Mouse (Mus musculus) layer of hippocampus, postnatal 14 days (tissue): ENCODE data around the gene 1700001P01Rik. TPM values are rescaled to one million over a fixed set of nuclear protein-coding genes. Genes with fewer than 3 reads are reported as not detected.
"Not testable (repeated sequence)": the region's sequence is repeated elsewhere in the genome, so short reads cannot be mapped to it uniquely, and the experiment has no call there.

Experiments used
- DNase-seq, 2 experiments: peaks; one replicate each; pipeline ENCODE4 v3.0.0; 2021 to 2022; ENCODE audit warnings: low spot score in 2 of 2, mixed read lengths in 1 of 2
- microRNA-seq, 2 experiments: library from miRNA; unstranded; fragments of <30 nt; microRNA quantifications; one replicate each; pipeline ENCODE4 v1.2.0; 2021
- total RNA-seq, 2 experiments: library from RNA; stranded (reverse); gene quantifications; 2 replicates each; pipeline ENCODE4 v1.2.3; 2021

1700001P01Rik gene
- total RNA-seq, 2 experiments from 2014 or later: 0.58 to 2.0 TPM

DNA sequence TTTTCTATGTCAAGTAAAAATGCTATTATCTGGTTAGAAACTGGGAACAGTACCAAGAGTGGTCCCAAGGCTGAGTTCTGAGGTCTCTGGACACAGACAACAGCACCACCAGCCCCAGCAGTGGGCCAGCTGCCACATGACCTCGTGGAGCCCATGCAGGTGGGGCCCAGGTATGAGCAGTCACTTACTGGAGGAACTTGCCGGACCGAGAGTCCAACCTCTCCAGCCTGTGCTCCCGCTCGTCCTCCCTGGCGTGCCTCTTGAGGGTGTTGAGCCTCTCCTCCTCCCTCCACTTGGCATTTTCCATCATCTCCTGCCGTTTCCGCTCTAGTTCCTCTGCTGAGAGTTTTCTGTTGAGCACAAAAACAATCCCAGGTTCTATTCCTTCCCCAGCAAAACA lies 27.9 kb downstream of the 1700001P01Rik start:
- DNase-seq: no peak

DNA sequence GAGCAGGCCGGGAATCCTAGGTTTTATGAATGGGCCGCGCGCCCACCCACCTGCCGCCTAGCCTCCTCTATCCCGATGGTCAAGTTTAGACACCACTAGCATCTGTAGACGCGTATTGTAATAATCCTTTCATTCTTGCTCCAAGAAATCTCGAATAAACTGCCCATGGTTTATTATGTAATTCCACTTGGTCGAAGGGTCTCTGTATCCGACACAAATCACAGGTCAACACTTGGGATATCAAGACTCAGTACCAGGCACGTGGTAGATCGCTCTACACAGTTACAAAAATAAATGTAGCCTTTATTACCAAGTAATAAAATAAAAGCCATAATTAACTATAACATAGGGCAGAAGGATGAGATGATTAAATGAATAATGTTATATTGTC lies 30.4 kb downstream of the 1700001P01Rik start:
- no peak for DNase-seq

DNA sequence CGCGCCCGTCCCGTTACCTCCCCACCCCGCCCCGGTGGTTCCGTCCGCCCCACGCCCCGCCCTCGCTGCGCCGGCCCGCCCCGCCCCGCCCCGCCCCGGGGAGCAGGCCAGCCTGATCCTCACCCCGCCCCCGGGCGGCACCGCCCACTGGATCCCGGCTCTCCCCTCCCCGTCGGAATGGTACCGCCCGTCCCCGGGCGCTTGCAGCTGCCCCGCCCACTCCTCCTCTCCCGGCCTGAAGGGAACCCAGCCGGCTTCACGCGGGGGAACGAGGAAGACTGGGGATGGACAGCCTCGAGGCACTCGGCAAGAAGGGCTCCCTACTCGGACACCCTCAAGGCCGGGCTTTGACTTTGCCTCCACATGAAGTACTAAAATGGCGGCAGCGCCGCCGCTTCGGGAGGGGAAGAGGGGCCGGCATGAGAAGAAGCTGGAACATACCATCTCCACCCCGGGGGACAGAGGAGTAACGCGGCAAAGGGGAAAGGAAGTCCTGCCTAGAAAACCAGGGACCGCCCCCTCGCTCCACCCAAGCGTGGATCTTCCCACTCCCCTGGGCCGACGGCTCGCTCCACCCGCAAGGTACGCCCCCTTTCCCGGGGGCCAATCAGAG lies 30.9 kb downstream of the 1700001P01Rik start:
- peak; percentile 99 for DNase-seq

DNA sequence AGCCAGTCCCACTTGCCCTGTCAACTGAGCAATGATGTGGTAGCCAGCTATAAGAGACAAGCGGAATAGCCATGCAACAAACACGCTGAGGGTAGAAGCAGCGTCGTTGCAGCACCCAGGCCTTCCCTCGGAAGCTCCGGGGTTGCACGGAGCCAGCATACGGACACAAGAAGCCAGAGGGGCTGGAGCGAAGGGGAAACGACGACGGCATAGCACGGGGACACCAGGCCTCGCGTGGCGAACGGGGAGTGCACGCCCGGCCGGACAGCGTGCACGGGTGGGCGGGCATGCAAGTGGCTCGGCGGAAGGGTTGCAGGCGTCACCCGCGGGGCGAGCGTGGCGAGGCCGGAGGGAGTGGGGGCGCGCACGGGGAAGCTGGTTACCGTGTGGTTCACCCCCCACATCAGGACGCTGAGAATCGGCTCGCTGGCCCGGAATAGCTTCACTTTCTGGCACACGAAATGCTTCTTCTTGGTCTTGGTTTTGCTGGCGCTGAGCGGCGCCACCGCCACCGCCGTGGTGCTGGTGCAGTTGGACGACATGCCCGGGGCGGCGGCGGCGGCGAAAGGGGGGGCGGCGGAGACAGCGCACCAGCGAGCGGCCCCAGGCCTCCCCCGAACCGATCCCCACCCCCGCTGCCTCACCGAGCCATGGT lies 31.5 kb downstream of the 1700001P01Rik start, which contains the start of gene Pip4k2b:
Pip4k2b (minus strand) TSS at position 642 of the 655 bp plus-strand sequence.
- DNase-seq: no peak

DNA sequence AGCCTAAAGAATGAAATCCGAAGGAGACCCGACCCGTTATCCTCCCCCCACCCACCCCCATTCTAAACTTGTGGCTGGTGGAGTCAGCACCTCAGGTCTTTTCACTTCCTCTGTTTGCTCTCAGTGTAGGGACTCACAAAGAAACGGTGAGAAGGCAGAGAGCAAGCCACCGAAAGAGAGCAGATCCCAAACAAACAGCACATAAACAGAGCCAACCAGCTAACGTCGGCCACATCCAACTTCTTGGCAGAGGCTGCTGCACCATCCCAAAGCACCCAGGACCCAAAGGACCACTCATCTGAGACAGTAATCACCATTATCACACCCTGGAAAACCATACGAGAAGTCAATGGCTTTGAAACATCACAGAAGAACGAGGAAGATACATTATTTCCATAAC lies 32.3 kb downstream of the 1700001P01Rik start:
- DNase-seq: no peak

DNA sequence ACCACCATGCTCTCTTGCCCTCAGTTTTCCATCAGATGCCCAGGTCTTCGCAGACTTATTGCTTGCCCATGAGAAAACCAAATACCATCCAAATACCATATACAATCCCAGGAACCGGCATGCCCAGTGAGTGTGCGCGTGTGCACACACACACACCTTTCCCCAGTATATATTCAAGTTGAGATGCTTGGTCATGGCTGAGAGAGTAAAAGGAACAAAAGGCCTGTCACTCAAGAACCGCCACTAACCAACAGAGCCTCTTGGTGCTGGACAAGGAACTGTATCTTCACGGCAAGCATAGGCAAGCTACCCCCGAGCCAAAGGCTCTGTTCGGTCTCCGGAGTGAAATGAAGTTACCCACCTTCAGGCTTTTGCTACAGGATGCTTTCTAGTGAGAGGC lies 33.1 kb downstream of the 1700001P01Rik start:
- no peak for DNase-seq

DNA sequence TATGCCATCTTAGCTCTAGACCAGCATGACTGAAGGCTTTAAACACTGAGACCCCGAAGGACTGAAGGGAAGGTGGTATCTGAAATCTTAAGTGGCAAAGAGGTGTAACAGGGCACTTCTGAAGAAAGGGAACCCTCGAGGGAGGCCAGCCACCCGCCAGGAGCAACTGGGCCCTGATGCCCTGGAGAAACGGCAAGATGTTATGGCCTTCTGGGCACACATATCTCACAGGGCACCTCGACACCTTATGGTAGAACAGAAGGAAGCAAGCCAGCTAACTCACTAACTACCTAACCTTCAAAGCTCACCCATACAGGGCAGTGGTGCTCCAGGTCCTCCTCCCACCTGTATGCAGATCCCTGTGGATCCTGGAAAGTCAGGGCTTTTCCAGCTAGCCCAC lies 33.6 kb downstream of the 1700001P01Rik start:
- no peak for DNase-seq

DNA sequence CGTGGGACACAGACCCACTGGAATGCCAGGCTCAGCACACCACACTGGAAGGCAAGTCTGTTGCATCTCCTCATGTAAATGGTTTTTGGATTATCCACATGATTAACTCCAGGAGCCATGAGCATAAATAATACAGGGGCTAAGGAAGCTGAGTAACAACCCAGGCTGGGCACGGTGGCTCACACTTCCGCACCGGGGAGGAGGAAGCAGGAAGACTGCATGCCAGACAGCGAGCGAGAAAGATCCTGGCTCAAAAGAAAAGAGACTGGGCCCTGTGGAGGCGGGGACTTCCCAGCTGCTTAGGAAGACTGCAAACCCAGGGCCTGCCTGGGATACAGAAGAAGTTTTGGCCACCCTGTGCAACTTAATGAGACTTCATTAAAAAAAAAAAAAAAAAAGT lies 35.5 kb downstream of the 1700001P01Rik start:
- DNase-seq: peak; percentile 32 to 51

DNA sequence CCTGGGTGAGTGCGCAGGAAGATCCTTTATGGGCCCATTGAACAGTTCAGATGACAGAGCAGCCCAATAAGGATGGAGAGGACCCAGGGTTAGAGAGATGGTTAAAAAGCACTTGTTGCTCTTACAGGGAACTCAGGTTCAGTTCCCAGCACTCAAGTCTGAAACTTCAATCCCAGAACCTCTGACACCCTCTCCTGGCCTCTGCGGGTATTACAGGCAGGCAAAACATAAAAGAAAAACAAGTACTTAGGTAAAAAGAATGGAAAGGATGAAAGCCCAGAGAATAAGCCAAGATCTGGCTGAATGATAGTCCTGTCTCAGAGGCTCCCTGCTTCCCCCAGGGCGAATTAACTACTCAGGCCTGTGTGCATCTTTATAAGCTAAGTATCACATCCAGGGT lies 36.6 kb downstream of the 1700001P01Rik start:
- no peak for DNase-seq

DNA sequence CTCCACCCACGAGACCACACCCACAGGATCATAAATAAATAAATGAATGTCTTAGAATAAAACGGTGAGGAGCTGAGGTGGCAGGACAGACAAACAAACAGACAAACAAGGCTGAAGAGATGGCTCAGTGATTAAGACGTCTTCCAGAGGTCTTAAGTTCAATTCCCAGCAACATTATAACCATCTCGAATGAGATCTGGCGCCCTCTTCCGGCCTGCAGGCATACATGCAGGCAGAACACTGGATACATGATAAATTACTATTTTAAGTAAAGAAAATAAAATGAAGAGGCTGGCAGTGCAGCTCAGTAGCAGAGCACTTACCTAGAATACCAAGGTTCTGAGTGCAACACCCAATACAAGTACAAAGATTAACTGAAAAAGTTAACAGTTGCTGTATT lies 37.0 kb downstream of the 1700001P01Rik start:
- DNase-seq: no peak

DNA sequence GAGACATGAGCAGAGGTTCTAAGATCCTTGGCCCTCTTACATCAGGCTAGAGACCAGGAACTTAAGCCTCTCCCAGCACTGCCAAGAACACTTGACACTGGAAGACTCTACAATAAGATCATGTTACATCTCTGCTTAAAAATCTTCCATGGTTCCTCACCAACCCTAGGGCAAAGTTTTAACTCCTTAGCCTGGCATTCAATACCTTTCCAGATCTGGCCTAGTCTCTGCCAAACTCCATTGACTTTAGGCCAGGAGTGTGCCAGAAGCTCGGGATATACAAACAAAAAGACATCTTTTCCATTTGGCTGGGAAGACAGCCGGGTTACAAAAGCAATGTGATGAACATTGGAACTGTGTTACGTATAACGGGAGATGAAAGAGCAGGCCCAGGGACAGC lies 38.1 kb downstream of the 1700001P01Rik start:
- DNase-seq: no peak

DNA sequence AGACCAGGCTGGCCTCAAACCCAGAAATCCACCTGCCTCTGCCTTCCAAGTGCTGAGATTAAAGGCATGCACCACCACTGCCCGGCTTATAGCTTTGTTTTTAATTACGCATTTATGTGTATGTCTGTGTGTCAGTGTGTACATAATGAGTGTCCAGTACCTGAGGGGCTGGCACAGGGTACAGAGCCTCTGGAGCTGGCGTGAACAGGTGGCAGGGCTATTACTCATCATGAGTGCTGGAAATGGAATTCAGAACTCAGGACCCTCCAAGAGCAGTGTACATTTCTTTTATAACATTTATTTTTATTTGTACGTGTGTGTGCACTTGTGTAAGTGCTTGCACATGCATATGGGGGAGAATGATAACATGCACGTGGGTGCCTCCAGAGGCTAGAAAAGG lies 39.1 kb downstream of the 1700001P01Rik start:
- DNase-seq: no peak

DNA sequence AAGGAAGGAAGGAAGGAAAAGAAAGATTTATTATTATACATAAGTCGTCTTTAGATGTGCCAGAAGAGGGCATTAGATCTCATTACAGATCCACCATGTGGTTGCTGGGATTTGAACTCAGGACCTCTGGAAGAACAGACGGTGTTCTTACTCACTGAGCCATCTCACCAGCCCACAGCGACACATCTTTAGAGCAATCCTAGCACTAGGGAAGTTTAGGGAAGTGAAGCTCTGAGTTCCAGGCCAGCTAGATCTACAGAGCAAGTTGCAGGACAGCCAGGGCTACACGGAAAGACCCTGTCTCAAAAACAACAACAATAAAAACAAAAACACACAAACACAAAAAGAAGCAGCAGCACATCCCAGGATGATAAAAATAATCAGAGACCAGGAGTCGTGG lies 40.9 kb downstream of the 1700001P01Rik start:
- DNase-seq: not testable (repeated sequence)

DNA sequence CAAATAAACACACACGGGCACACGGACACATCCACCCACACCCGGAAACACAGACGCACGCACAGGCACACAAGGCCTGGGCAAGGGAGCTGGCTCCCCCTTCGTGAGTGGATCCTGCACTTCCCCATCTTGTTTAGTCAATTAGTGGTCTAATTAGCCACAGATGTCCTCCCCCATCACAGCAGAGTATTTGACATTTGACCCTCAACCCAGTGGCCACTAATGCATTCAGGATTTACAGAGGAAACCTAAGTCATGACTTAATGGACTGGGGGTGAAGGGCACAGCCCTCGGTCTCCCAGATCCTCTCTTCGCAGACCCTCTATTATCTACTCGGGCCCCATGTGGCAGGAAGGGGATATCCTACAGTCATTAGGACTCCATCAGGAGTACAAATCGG lies 42.0 kb downstream of the 1700001P01Rik start:
- DNase-seq: no peak

DNA sequence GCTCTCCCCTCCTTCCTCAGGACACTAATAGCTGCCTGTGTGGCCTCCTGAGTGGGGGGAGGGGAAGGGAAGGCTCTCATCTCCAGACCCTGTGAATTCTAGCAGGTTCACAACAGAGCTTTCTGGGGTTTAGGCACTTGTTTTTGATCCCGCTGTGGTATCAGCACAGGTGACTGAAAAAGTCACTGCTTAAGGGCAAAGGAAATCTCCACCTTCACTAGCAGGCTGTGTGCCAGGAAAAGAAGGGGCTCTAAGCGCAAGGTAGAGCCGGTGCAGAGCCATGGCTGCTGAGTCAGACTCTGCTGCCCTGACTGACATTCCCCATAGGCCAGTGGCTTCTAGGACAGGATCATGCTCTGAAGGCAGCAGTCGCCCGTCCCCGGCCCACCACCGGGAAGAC lies 47.0 kb downstream of the 1700001P01Rik start:
- no peak for DNase-seq

DNA sequence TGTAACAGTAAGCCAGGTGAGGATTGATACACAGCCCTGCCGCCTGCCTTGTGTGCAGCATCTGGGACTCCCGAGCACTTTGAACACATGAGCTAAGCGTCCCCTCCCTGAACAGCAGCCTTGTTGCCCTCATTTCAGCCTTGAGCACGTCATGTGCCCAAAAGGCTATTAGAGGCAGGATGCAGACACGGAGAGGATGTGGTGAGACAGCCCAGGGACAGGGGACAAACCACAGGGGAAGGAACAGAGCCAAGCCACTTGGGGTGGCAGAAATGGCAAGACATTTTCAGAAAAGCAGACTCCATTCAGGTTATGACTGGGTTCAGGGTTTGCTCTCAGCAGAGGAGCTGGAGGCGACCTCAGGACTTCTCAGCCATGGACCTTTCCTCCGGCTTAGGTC lies 47.4 kb downstream of the 1700001P01Rik start:
- no peak for DNase-seq

DNA sequence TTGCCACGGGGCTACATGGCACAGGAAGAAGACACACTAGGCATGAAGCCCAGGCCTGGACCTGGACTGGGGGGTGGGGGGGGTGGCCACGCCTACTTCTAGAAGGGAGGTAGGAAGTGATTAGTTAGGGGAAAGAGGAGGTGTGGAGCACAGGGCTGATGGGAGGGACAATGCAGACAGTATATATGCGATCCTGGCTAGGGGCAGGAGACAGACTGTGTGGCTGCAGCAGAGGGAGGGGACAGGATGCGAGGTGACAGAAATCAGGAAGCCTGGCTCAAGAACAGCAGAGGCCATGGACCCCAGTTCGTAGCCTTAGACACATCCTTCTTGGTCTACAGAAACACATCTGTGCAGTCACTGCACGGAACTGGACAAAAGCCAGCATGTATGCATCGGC lies 52.0 kb downstream of the 1700001P01Rik start:
- DNase-seq: no peak

Small RNA genes within 50 kb of the gene (microRNA-seq; reads per million reads assigned to microRNA genes)
- gene Mir8102: 0 to 0.68 reads per million in 2 experiments

Other genes starting within 250 kb of the 1700001P01Rik start
- 100 to 1,000 TPM; 309 to 331 TPM for gene Srcin1, start 199.7 kb downstream of the 1700001P01Rik start, total RNA-seq
- gene Epop, start 146.2 kb downstream of the 1700001P01Rik start, total RNA-seq: 10 to 100 TPM; 12.1 to 13.5 TPM
- gene Mllt6, start 112.5 kb downstream of the 1700001P01Rik start, total RNA-seq: 10 to 100 TPM; 72.8 to 83.8 TPM
- gene Cisd3, start 90.1 kb downstream of the 1700001P01Rik start, total RNA-seq: 10 to 100 TPM; 47.1 to 50.2 TPM
- 10 to 100 TPM; 29.9 to 32.7 TPM for gene Pcgf2, start 75.4 kb downstream of the 1700001P01Rik start, total RNA-seq
- 100 to 1,000 TPM; 140 to 149 TPM for gene Psmb3, start 72.5 kb downstream of the 1700001P01Rik start, total RNA-seq
- gene Pip4k2b, start 31.2 kb downstream of the 1700001P01Rik start, total RNA-seq: 100 to 1,000 TPM; 115 to 118 TPM
- 10 to 100 TPM; 21.3 to 21.4 TPM for gene Cwc25, start 9.4 kb downstream of the 1700001P01Rik start, total RNA-seq
- 100 to 1,000 TPM; 372 to 419 TPM for gene Rpl23, start 6.5 kb upstream of the 1700001P01Rik start, total RNA-seq
- 100 to 1,000 TPM; 114 to 123 TPM for gene Lasp1, start 23.1 kb upstream of the 1700001P01Rik start, total RNA-seq
- gene B230217C12Rik, start 64.9 kb upstream of the 1700001P01Rik start, total RNA-seq: 10 to 100 TPM; 44.2 to 49.6 TPM
- gene Fbxo47, start 108.2 kb upstream of the 1700001P01Rik start, total RNA-seq: under 1 TPM; 0.41 to 0.50 TPM
- 1 to 10 TPM; 7.9 to 9.6 TPM for gene Plxdc1, start 210.5 kb upstream of the 1700001P01Rik start, total RNA-seq
- 1 to 10 TPM; 1.5 to 1.6 TPM for gene Arl5c, start 220.3 kb upstream of the 1700001P01Rik start, total RNA-seq
- gene Cacnb1, start 247.1 kb upstream of the 1700001P01Rik start, total RNA-seq: 100 to 1,000 TPM; 128 to 131 TPM